Mouse (Mus musculus) liver, postnatal 0 days (tissue): ENCODE measurements around the gene Abcc1.
A peak's percentile ranks its signal among the peaks of the same experiment; 100 is the strongest.

Experiments
- CTCF ChIP-seq: sonication (generic); IDR thresholded peaks from 2 replicates; pipeline ENCODE4 v1.5.1; 2016; ENCODE audit warnings: antibody characterized with exemption, low read depth
- EP300 ChIP-seq: IDR thresholded peaks from 2 replicates; pipeline ENCODE4 v1.6.1; 2016; ENCODE audit warnings: antibody characterized with exemption, low read depth, mild to moderate bottlenecking

DNA sequence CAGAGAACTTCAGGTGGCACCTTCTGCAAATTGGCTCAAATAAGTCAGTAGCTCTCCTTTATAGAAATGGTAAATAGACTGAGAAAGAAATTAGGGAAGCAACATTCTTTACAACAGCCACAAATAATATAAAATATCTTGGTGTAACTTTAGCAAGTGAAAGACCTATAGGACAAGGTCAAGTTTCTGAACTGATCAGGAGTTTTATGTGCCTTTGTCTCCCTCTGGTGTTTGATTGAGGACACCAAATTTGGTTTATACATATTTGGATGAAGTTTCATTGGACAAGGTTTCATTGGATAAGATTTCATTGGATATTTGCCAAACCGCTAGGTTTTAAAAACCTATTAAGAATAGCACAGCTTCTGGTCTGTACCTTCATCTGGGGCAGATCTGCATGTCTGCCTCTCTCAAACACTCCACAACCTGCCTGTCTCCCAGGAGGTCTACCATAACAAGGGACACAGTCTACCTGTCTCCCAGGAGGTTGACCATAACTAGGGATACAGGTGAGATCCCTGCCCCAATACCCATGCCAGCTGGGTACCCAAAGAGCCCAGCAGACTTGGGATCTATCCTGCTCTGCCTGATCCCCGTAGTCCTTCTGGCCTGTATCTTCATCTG is 132.2 kb downstream of the Abcc1 start:
- peak; percentile 52 for TF ChIP-seq CTCF
- no peak for TF ChIP-seq EP300
